Mouse (Mus musculus) C2C12 (cell line): ENCODE results near the gene Slc5a11.

Source experiments
- CTCF ChIP-seq: IDR thresholded peaks from one replicate; pipeline ENCODE4 v1.5.1; 2011; ENCODE audit not compliant: control insufficient read depth, insufficient read depth, insufficient read length
- FOSL1 ChIP-seq: IDR thresholded peaks from one replicate; pipeline ENCODE4 v1.8.0; 2011; ENCODE audit warnings: mild to moderate bottlenecking, low read length; ENCODE audit not compliant: poor library complexity, insufficient read depth, severe bottlenecking
- MAX ChIP-seq: IDR thresholded peaks from one replicate; pipeline ENCODE4 v1.6.1; 2011; ENCODE audit warnings: mild to moderate bottlenecking, control low read depth
- MYOG ChIP-seq: IDR thresholded peaks from one replicate; pipeline ENCODE4 v1.6.1; 2011; ENCODE audit not compliant: control insufficient read depth, insufficient read length; ENCODE audit errors: extremely low read depth
- USF1 ChIP-seq: IDR thresholded peaks from one replicate; pipeline ENCODE4 v1.6.1; 2011; ENCODE audit warnings: low read depth, mild to moderate bottlenecking, control low read depth, moderate library complexity

- TF ChIP-seq USF1 (no peak), CTCF (no peak), MAX (no peak), MYOG (no peak), FOSL1 (no peak)
These were observed 27.3 kb upstream of the Slc5a11 start for GRCm38 (mm10) chr7:123187246-123187645.
